Mouse (Mus musculus): ENCODE measurements at regions not wholly inside any gene's neighbourhood (a gene's known extent, or its start where the extent isn't known, plus 50 kb on each side); places are given as distances from the start of the nearest gene placed in this dataset.

- Histone ChIP-seq H3K36me3 (ENCODE audit: insufficient read depth) (no peaks in the 10 kb centered on the region), H3K27me3 (ENCODE audit: insufficient read depth, low read length) (no peaks in the 10 kb centered on the region), H3K27ac (ENCODE audit: low read depth) (no peak overlapping the region), H3K9me3 (ENCODE audit: low read depth, low read length) (no peaks in the 10 kb centered on the region), H3K4me3 (ENCODE audit: low read depth, low read length) (no peak overlapping the region), H3K9ac (no peak overlapping the region), H3K4me2 (no peak overlapping the region), H3K4me1 (ENCODE audit: insufficient read depth) (no peaks in the 10 kb centered on the region)
- DNase-seq: no peak
- no peak for ATAC-seq (ENCODE audit: insufficient read depth)
- 75% methylated on average over 4 of the region's 4 CpGs for WGBS
- TF ChIP-seq CTCF (IDR thresholded peaks at IDR 0.05; ENCODE audit: low read depth): no peak
These were observed 254.0 kb downstream of the Gm10184 start for GRCm38 (mm10) chr17:89656211-89656610.

GRCm38 (mm10) chr17:89654089-89654813, 256.0 kb downstream of the Gm10184 start:
- Histone ChIP-seq H3K4me1 (ENCODE audit: insufficient read depth) (no peaks in the 10 kb centered on the region), H3K4me2 (no peak overlapping the region), H3K9ac (no peak overlapping the region), H3K27ac (ENCODE audit: low read depth) (no peak overlapping the region), H3K4me3 (ENCODE audit: low read depth, low read length) (no peak overlapping the region), H3K9me3 (ENCODE audit: low read depth, low read length) (no peaks in the 10 kb centered on the region), H3K36me3 (ENCODE audit: insufficient read depth) (no peaks in the 10 kb centered on the region), H3K27me3 (ENCODE audit: insufficient read depth, low read length) (no peaks in the 10 kb centered on the region)
- DNase-seq (peak; percentile 82), ATAC-seq (ENCODE audit: insufficient read depth) (peak; percentile 8; the same call in 1 of the 2 replicates)
- WGBS: 62% methylated on average over 5 of the region's 5 CpGs
- TF ChIP-seq CTCF (IDR thresholded peaks at IDR 0.05; ENCODE audit: low read depth): peak; percentile 72

- no peak for ATAC-seq (ENCODE audit: insufficient read depth)
- no peak overlapping the region for H3K4me3 ChIP-seq (ENCODE audit: low read depth, low read length)
These were observed 264.2 kb downstream of the Gm10184 start for GRCm38 (mm10) chr17:89646000-89646399.

More at GRCm38 (mm10) chr17:89646000-89646399, 264.2 kb downstream of the Gm10184 start:
- Histone ChIP-seq H3K4me1 (ENCODE audit: insufficient read depth) (no peaks in the 10 kb centered on the region), H3K4me2 (no peak overlapping the region), H3K27ac (ENCODE audit: low read depth) (no peak overlapping the region), H3K9me3 (ENCODE audit: low read depth, low read length) (no peaks in the 10 kb centered on the region), H3K9ac (no peak overlapping the region), H3K36me3 (ENCODE audit: insufficient read depth) (no peaks in the 10 kb centered on the region), H3K27me3 (ENCODE audit: insufficient read depth, low read length) (no peaks in the 10 kb centered on the region)
- TF ChIP-seq CTCF (IDR thresholded peaks at IDR 0.05; ENCODE audit: low read depth): no peak
- WGBS: 31% methylated on average over 1 of the region's 1 CpGs
- DNase-seq: no peak
